Mouse (Mus musculus): ENCODE measurements around the gene Nxn. TPM values are rescaled to one million over a fixed set of nuclear protein-coding genes. Genes with fewer than 3 reads are reported as not detected.

Nxn gene
- 13.3 and 16.4 TPM in 2 replicates for polyA plus RNA-seq (2012; rRNA removed)

GRCm38 (mm10) chr11:76398798-76399586, at the start of gene Nxn:
Gene Nxn (minus strand): TSS chr11:76399140.

GRCm38 (mm10) chr11:76406702-76407583, 8.0 kb upstream of the Nxn start, which contains the start of gene Timm22:
Gene Timm22 (plus strand): TSS chr11:76406952.

GRCm38 (mm10) chr11:76242901-76243810, 155.8 kb downstream of the Nxn start, which contains the start of the genes Mrm3 and Glod4:
Gene Mrm3 (plus strand): TSS chr11:76243715.
Gene Glod4 (minus strand): TSS chr11:76243725.

GRCm38 (mm10) chr11:76217390-76217800, 181.5 kb downstream of the Nxn start, which contains the start of the genes Dbil5 and Gemin4:
Gene Dbil5 (plus strand): TSS chr11:76217608.
Gene Gemin4 (minus strand): TSS chr11:76217664.

Other genes with a start within 250 kb of the Nxn start
- gene Vps53, start 219.5 kb downstream of the Nxn start, polyA plus RNA-seq (2012; rRNA removed) = 10.3 and 18.8 TPM in 2 replicates
- 111 and 342 TPM in 2 replicates for gene Fam57a, start 219.5 kb downstream of the Nxn start, polyA plus RNA-seq (2012; rRNA removed)
- 0.41 and 0.60 TPM in 2 replicates for gene Dbil5, start 181.5 kb downstream of the Nxn start, polyA plus RNA-seq (2012; rRNA removed)
- 2.9 and 3.4 TPM in 2 replicates for gene Gemin4, start 181.5 kb downstream of the Nxn start, polyA plus RNA-seq (2012; rRNA removed)
- gene Mrm3, start 155.4 kb downstream of the Nxn start, polyA plus RNA-seq (2012; rRNA removed) = 2.0 and 3.0 TPM in 2 replicates
- 0.52 and 0.70 TPM in 2 replicates for gene Glod4, start 155.4 kb downstream of the Nxn start, polyA plus RNA-seq (2012; rRNA removed)
- 1.9 and 2.9 TPM in 2 replicates for gene Timm22, start 7.8 kb upstream of the Nxn start, polyA plus RNA-seq (2012; rRNA removed)
- 25.0 and 29.7 TPM in 2 replicates for gene Abr, start 223.2 kb upstream of the Nxn start, polyA plus RNA-seq (2012; rRNA removed)

All from stomach, adult 2 months (tissue).